20 mouse cellular contexts compared by ENCODE assay signal in genomic region chr5:134734072-134734471, GRCm38 (mm10). TPM values are rescaled to one million over a fixed set of nuclear protein-coding genes. Genes with fewer than 3 reads are reported as not detected.
A peak's percentile ranks its signal among the peaks of the same experiment; 100 is the strongest.
DNase-seq lines count a peak whose midpoint lies in the region; ATAC-seq and TF ChIP-seq lines count a peak whose summit lies in the region.
"Had no signal": no experiment of that assay in that cellular context is flagged by ENCODE, and none has a peak within 500 bp of the region (broad histone marks: within the 10 kb centered on the region; RNA-seq: fewer than 3 reads in every experiment).

No protein-coding gene starts in this region.

- 0 out of 2 replicates have a peak, but pooled peaks cover 5% of the 10 kb centered on the region for H3K4me1 ChIP-seq in lung, postnatal 0 days (ENCODE audit: insufficient read depth, low read depth, low read length)
- no peaks in the 10 kb centered on the region for H3K4me1 ChIP-seq in forebrain, embryonic 15.5 days
- no peaks in the 10 kb centered on the region for H3K4me1 ChIP-seq in cerebellum, adult 2 months (ENCODE audit: control insufficient read depth, insufficient read depth, low read length)
- H3K4me1 ChIP-seq: kidney, embryonic 15.5 days; liver, embryonic 12.5 days had no signal

- H3K36me3 ChIP-seq in lung, postnatal 0 days (ENCODE audit: insufficient read depth, low read length): 0 out of 2 replicates have a peak, but pooled peaks cover 9% of the 10 kb centered on the region
- H3K36me3 ChIP-seq in forebrain, embryonic 15.5 days: no peaks in the 10 kb centered on the region
- H3K36me3 ChIP-seq: G1E; kidney, embryonic 15.5 days; limb, embryonic 10.5 days; liver, embryonic 12.5 days; midbrain, embryonic 10.5 days had no signal

- TF ChIP-seq EP300 in lung, postnatal 0 days (IDR thresholded peaks at IDR 0.05): no peak

- ATAC-seq in lung, postnatal 0 days: peak; percentile 47
- ATAC-seq in forebrain, embryonic 15.5 days (replicated peaks): no peak
- ATAC-seq: CD4-positive, CD25-positive, alpha-beta regulatory T cell, adult 4 months; liver, embryonic 12.5 days had no signal

- no peak overlapping the region for H3K4me3 ChIP-seq in lung, postnatal 0 days (ENCODE audit: low read depth, low read length)
- no peak overlapping the region for H3K4me3 ChIP-seq in forebrain, embryonic 15.5 days
- no peak overlapping the region for H3K4me3 ChIP-seq in cerebellum, adult 2 months (replicated peaks; ENCODE audit: insufficient read depth, low read depth, low read length)
- H3K4me3 ChIP-seq: embryonic facial prominence, embryonic 15.5 days; kidney, embryonic 15.5 days; limb, embryonic 10.5 days; liver, embryonic 12.5 days; midbrain, embryonic 10.5 days had no signal

- peak; percentile 17 for DNase-seq in kidney, postnatal 14 days
- DNase-seq in kidney, adult 11 months: no peak
- peak; percentile 31 for DNase-seq in 416B (ENCODE audit: low read depth)
- peak; percentile 43 for DNase-seq in brain, adult 2 months (ENCODE audit: low read depth, low spot score)
- no peak for DNase-seq in lung, postnatal 0 days (ENCODE audit: low spot score)
- DNase-seq in cerebellum, adult 2 months: no peak
- no peak for DNase-seq in ovary, postnatal 14 days (ENCODE audit: low spot score)
- DNase-seq: adrenal gland, postnatal 36 days; cerebellum, adult 9-10 months; gastrocnemius, postnatal 36 days; thymus, postnatal 36 days had no signal

- no peak overlapping the region for H3K9ac ChIP-seq in lung, postnatal 0 days (replicated peaks; ENCODE audit: low read depth)
- no peak overlapping the region for H3K9ac ChIP-seq in forebrain, embryonic 15.5 days (replicated peaks)
- H3K9ac ChIP-seq: embryonic facial prominence, embryonic 15.5 days; kidney, embryonic 15.5 days; liver, embryonic 12.5 days had no signal

- no peak for TF ChIP-seq CTCF in lung, postnatal 0 days (IDR thresholded peaks at IDR 0.05)
- no peak for TF ChIP-seq CTCF in cerebellum, adult 2 months (IDR thresholded peaks at IDR 0.05; ENCODE audit: borderline replicate concordance, insufficient read depth, low read depth, low read length)

- H3K27me3 ChIP-seq in lung, postnatal 0 days (replicated peaks; ENCODE audit: insufficient read depth, low read length): no peaks in the 10 kb centered on the region
- no peaks in the 10 kb centered on the region for H3K27me3 ChIP-seq in forebrain, embryonic 15.5 days
- H3K27me3 ChIP-seq in cerebellum, adult 2 months (ENCODE audit: control insufficient read depth, insufficient read depth, low read length): no peaks in the 10 kb centered on the region
- H3K27me3 ChIP-seq: embryonic facial prominence, embryonic 15.5 days; kidney, embryonic 15.5 days; liver, embryonic 12.5 days had no signal

- WGBS in lung, postnatal 0 days: 43% methylated on average over 5 of the region's 5 CpGs
- WGBS in forebrain, embryonic 15.5 days: 68% methylated on average over 5 of the region's 5 CpGs
- WGBS in cerebellum, adult 2 months: 32% methylated on average over 5 of the region's 5 CpGs

- no peaks in the 10 kb centered on the region for H3K9me3 ChIP-seq in lung, postnatal 0 days (ENCODE audit: low read length)
- no peaks in the 10 kb centered on the region for H3K9me3 ChIP-seq in forebrain, embryonic 15.5 days
- H3K9me3 ChIP-seq: embryonic facial prominence, embryonic 15.5 days; G1E; kidney, embryonic 15.5 days; limb, embryonic 10.5 days; liver, embryonic 12.5 days; midbrain, embryonic 10.5 days had no signal

- TF ChIP-seq POLR2A in cerebellum, adult 2 months (IDR thresholded peaks at IDR 0.05; ENCODE audit: borderline replicate concordance, insufficient read depth, low read length): no peak

- H3K4me2 ChIP-seq in lung, postnatal 0 days (replicated peaks; ENCODE audit: low read depth, low read length): no peak overlapping the region
- H3K4me2 ChIP-seq in forebrain, embryonic 15.5 days (replicated peaks): no peak overlapping the region
- H3K4me2 ChIP-seq: embryonic facial prominence, embryonic 15.5 days; heart, embryonic 11.5 days; kidney, embryonic 15.5 days; liver, embryonic 12.5 days had no signal

- no peak overlapping the region for H3K27ac ChIP-seq in lung, postnatal 0 days (ENCODE audit: low read length)
- H3K27ac ChIP-seq in forebrain, embryonic 15.5 days (replicated peaks): no peak overlapping the region
- H3K27ac ChIP-seq in cerebellum, adult 2 months (ENCODE audit: insufficient read depth, low read length): no peak overlapping the region
- H3K27ac ChIP-seq: embryonic facial prominence, embryonic 15.5 days; kidney, embryonic 15.5 days; limb, embryonic 10.5 days; liver, embryonic 12.5 days; midbrain, embryonic 10.5 days had no signal

RNA-seq across cellular contexts. Expression of gene Eln, which starts 13.1 kb away (rescaled TPM):
- polyA plus RNA-seq in lung, postnatal 0 days (2015; fragmentation: Nextera tagmentation; extraction: Ambion mirVana): 1,769 and 1,865 TPM in 2 replicates
- polyA plus RNA-seq in forebrain, embryonic 15.5 days (2015; fragmentation: Nextera tagmentation; extraction: Ambion mirVana): 7.7 and 7.8 TPM in 2 replicates
- polyA plus RNA-seq in cerebellum, adult 2 months (2012; rRNA removed): 7.5 and 8.1 TPM in 2 replicates
- polyA plus RNA-seq: CD4-positive, CD25-positive, alpha-beta regulatory T cell, adult 4 months; G1E had no signal

RNA-seq across cellular contexts. Expression of gene Limk1, which starts 45.7 kb away (rescaled TPM):
- 7.2 and 10.2 TPM in 2 replicates for polyA plus RNA-seq in lung, postnatal 0 days (2015; fragmentation: Nextera tagmentation; extraction: Ambion mirVana)
- 16.0 and 16.9 TPM in 2 replicates for polyA plus RNA-seq in forebrain, embryonic 15.5 days (2015; fragmentation: Nextera tagmentation; extraction: Ambion mirVana)
- polyA plus RNA-seq in cerebellum, adult 2 months (2012; rRNA removed): 78.7 and 99.2 TPM in 2 replicates

Comparison
In these comparisons a context has a peak if more than half of its experiments do, and no peak if none do; other contexts are left out.
1. DNase-seq: peak in kidney, postnatal 14 days (single experiment), 416B (single experiment) and brain, adult 2 months (single experiment); none in kidney, adult 11 months (single experiment), lung, postnatal 0 days (single experiment), cerebellum, adult 2 months (0 of 2) and ovary, postnatal 14 days (single experiment).
2. RNA of gene Eln, which starts 13.1 kb away (polyA plus RNA-seq): 1,769 to 1,865 TPM in lung, postnatal 0 days; 7.7 to 7.8 TPM in forebrain, embryonic 15.5 days and 7.5 to 8.1 TPM in cerebellum, adult 2 months; every median in the first group is over 100 times any median in the second.